Mouse (Mus musculus) ZHBTc4 (cell line): ENCODE measurements around the gene Fkbp15.

Experiments used
- DNase-seq: peaks from one replicate; pipeline ENCODE4 v3.0.0-alpha.2; 2011; ENCODE audit warnings: low read depth, low spot score

Gene Fkbp15

DNA sequence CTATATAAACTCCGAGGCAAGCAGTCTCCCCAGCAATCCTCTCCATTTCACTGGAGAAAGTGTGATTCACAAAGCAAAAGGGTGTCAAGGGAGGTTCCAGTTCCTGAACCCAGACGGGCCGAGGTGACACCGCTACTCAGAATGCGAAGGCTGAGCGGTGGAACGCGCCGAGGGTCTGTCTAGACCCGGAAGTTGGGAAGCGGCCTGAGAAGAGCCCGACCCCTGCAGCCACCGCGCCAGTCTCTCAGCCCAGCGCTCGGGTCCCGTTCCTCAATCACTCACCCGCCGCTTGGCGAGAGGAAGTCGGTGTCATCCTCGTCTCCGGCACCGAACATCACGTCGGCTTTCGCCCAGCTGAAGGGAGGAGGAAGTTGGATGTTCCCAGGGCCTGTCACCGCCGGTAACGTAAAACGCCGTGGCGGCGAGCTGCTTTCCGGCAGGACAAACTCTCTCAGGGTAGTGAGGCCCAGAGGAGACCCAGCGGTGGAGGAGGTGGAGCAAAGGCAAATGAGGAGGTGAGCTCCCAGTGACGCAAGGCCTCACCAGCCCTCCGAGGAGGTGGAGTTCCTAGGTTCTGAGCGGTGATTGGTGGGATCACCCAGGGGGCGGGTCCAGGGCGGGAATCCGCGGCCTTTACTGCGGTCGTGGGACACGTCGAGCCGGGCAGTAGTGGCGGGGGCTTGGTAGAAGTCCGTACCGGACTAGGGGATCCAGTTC, at the start of gene Fkbp15, which contains the start of gene Slc31a1:
Gene Fkbp15 (minus strand): TSS at position 461 of the 717 bp plus-strand sequence.
Gene Slc31a1 (plus strand): TSS at position 640 of the 717 bp plus-strand sequence.
- DNase-seq: peak; percentile 99

DNA sequence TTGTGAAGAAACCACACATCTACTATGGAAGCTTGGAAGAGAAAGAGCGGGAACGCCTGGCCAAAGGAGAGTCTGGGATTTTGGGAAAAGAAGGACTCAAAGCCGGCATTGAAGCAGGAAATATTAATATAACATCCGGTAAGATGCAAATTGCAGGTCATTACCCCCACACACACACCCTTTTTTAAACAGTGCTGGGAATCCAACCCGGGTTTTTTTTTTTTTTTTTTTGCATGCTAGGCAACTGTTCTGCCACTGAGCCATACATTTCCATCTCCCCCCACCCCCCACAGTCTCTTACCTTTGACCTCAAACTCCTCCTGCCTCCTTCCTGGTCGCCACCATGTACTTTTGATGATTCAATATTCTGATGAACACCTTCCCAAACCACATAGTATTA, 49.3 kb upstream of the Fkbp15 start:
- DNase-seq: peak; percentile 23

DNA sequence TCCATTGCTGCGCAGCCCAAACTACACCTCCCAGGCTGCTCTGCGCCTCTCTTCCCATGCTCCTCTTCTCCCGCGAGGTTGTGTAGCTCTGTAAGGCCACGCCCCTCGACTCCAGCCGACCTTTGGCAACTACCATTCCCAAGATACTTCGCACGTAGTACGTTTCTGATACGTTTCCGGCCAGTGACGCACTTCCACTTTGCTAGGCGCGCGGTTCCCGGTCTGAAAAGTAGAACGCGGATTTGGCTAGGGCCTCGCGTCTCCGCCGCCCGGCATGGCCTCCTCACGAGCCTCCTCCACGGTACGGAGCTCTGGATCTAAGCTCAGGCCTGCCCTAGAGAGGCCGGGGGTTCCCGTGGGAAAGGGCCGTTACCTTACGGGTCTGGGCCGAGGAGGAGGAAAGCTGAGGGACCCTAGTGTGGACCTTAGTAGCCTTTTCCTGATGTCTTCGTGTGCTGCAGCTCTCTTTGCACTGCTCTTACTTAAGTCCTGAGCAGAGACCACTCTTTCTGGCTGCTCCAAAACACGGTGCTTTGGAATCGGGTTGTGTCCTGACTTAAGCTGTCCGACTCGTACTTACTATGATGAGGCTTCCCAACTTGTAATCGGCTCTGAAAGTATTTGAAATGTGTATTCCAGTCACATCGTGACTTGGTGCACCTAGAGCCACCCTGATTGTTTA, 48.4 kb upstream of the Fkbp15 start, which contains the start of the genes Cdc26 and Prpf4:
Gene Cdc26 (minus strand): TSS at position 42 of the 682 bp plus-strand sequence.
Gene Prpf4 (plus strand): TSS at position 197 of the 682 bp plus-strand sequence.
- peak; percentile 100 for DNase-seq

DNA sequence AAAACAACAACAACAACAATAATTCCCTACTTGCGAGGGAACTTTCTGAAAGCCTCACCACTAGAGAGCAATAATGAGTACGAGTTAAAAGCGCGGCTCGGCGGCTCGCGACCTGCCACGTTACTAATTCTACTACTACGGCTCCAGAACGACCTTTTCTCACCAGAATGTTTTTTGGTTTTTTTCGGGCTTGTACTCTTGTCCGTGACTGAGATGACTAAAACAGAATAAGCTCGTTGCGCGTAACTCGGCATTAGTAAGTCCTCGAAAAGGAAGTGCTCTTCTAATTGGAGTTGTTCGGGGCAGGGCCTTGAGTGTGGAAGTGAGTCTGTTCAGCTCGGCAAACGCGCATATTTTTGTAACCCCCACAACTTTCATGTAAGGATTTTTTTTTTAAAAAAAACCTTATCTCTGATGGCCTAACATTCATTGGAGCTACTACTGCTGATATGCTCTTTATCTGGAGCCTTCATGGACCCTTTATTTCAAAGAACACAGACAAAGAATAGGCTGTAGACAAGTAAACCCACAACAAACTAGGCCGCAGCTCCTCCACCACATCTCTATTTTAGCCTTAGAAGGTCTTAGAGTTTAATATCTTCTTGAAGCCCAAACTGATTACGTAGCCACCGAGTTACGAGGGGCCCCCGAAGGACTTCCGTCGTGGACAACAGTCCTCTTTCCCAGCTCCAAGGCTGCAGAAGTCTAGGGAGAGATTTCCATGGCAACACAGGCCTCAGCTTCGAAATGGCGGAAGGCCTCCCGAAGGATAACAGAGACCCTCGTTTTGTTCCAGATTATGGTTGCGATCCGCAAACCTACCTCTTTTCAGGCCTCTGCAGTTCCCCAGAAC, 47.6 kb upstream of the Fkbp15 start:
- peak; percentile 78 for DNase-seq

DNA sequence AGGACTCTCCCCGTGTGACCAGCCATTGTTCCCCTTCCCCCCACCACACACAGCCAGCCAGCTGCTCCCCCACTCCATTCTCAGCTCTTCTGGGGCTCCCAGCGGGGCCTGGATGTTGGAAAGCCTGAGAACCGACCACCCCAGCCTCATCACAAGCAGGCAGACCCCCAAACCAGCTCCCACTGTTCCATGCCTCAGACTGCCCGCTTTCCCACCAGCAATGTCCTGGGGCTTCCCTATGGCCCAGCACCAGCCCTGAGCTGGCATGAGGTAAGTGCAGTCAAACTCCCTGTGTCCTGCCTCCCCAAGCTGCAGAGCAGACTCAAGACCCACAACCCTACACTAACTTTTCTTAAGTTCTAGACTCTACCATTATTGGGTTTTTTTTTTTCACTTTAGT, 45.8 kb upstream of the Fkbp15 start:
- no peak for DNase-seq

DNA sequence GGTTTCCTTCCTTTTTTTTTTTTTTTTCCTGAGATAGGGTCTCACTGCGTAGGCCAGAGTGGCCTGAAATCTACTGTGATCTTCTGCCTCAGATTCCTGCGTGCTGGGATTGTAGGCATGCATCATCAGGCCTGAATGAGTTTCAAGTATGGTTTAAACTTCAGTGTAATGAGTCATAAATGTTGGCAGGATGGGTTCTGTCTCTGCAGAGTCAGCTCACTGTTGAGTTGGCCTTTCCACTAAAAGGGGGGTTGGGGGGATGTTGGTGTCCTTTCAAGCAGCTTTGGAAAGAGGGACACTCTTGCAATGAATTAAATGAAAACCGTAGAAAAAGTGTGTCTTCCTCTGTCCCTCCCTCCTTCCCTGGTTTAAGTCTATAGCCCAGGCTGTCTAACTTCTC, 38.6 kb upstream of the Fkbp15 start:
- DNase-seq: no peak

DNA sequence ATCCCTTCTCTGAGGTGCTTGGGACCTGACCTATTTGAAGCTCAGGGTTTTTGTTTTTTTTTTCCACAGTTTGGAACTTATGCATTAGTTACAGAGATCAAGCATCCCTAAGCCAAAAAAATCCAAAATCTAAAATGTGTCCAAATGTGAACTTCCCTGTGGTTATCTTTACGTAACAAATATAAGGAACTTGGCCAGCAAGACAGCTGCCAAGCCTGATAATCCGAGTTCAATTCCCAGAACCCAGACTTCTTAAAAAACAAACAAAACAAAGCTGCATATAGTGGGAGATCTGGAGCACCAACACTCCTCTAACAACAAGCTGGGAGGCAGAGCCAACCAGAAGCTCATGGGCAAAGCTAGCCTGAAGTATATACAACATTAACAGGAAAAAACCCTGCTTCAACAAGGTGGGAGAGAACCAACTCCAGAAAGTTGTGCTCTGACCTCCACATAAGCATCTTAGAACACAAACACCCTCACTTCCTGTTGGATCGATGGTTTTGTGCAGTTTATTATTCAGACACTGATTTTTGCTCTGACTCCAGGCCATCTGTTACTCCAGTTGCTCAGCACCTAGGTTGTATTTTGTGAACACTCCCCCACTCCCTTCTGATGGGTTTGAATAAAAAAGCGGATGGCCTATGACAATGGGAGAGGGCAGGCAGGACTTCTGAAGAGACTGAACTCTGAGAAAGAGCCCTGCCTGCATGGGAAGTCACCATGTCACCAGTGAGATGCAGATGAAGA, 37.4 kb upstream of the Fkbp15 start:
- DNase-seq: no peak

DNA sequence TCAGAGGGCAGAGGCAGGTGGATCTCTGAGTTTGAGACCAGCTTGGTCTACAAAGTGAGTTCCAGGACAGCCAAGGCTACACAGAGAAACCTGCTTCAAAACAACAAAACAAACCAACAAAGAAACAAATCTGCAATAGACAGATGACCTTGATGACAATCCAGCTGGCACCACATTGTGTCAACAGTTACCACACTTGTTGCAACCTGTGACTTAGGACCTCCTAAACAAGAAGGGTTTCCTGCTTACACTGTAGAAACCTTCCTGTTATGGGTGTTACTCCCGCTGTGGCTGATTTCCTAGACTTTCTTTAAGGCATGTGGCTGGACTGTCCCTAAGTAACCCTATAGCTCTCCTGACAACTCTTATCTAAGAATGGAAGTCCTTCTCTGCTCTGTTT, 35.5 kb upstream of the Fkbp15 start:
- no peak for DNase-seq

DNA sequence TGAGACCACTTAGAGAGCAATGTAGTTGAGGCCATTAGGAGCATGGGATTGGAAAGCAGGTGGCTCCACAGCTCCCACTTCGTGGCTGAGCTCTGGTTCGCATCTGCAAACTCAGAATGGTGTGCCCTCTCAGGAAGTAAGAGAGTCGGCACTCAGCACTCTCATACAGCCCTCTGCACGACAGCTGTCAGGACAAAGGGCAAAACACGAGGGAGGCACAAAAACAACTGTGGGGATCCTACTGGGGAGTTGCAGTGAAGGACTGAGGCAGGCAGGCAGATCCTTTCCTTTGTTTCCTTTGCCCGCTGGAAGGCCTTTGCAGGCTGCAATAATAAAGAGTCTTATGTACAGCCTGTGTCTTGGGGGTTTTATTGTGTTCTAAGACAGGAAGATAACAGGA, 33.1 kb upstream of the Fkbp15 start:
- no peak for DNase-seq

DNA sequence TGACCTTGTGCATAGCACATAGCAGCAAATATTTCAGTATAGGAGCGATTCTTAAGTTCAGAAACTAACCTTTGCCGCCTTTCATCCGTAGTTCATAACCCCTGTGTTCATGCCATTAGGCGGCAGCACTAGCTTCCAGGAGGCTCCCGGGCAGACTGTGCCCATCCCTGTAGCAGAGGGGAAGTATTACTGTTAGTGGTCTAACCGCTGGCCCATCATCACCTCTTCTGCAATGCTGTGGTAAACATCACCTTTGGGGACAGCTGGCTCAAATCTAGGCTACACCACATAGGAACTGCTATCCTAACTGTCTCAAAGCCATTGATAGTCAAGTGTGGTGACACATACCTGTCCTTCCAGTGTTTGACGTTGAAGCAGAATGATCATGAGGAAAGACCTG, 31.5 kb upstream of the Fkbp15 start:
- no peak for DNase-seq

DNA sequence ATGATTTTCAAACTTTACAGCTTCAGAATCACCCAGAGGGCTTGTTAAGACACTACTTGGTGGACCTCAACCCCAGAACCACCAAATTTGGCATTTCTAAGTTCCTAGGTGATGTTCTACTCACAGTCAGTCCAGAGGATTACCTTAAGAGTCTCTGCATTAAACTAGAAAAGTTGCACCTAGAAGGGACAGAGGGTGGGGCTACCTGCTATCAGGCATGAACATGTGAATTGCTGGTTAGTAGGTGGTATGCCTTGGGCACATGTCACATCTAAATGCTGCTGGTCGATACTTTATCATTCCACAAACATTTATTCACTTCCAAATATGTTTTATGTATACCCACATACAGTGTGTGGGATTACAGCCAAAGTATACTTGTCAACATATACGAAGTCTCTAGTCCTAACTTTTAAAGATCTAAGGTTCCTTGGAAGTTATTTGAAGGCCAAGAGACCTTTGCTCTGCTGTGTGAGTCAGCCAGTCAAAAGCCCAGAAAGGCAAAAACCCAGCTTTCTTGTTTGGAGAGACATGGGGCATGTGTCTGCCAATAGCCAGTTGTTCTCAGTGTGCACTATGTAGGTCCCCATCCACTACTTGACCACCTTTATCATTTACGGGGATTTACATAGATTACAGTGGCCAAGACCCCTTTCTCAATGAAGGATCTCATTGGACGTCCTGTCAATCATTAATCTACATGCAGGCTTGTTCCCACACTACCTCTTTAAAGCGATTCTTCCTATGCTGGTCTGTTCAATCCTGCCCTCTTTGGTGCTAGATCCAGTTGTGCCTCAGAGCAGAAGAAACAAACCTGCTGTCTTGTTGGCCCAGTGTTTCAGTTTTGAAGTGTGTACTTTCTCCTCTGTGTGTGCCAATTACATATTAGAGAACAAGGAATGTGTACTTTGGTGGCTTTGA, 29.5 kb upstream of the Fkbp15 start:
- no peak for DNase-seq

DNA sequence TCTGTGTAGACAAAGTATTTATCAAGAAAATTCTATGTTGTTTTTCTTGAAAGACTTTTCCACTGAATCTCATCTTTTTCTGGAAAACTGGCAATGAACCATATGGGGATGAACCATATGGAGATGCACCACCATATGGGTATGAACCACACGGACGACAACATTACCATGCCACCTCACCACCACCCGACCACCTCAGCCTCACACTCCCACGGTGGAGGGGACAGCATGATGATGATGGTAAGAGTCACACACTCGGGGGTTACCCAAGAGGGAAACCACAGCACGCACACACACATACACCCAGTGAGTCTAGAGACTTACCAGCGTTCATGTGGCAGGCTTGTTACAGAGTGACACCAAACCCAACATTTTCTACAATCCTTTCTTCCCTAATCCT, 25.1 kb upstream of the Fkbp15 start:
- no peak for DNase-seq

DNA sequence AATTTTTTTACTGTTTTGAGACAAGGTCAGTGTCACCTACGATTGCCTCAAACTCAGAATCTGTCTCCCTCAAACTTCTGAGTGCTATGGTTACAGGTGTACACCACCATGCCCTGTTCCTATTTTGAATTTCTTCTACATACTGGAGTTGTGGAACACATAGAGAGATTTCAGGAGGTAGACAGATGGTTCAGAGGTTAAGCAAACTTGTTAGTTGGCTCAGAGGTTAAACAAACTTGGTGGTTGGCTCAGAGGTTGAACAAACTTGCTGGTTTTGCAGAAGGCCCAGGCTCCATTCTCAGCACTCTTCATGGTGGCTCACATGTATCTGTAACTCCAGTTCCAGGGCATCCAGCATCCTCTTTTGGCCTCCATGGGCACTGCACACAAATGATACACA, 23.8 kb upstream of the Fkbp15 start:
- DNase-seq: no peak

DNA sequence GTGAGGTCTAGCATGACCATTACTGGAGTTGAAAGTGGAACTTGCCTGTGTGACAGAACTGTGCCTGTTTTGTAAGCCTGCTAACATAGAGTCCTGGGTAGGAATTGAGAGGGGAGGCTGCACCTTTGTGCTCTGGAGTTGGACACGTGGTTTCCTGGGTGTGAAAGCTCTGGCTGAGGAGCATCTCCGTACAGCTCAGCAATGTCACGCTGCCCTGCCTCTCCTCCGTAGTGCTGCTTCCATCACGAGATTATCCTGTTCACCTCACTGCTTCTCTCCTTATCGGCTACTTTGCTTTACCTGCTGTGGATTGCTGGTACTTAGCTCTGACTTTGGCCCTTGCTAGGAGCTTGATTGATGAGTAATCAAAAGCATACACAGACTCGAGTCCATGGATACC, 23.4 kb upstream of the Fkbp15 start:
- peak; percentile 25 for DNase-seq

DNA sequence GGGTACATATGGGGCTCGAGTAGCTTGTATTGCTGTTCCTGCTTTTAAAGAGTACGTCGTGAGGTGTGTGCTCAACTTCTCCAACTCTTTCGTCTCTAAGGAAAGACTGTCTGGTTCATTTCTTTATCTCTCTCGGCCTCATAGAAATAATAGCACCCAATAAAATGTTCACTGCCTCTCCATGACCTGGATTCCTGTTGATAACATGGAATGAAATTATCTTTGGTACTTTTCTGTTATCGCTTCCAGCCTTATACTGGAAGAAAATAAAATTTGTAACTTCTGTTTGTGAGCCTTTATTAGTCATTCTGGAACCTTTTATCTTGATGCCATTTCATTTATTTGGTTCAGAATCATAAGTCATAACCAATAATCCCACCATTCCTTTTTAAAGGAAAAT, 22.9 kb upstream of the Fkbp15 start:
- DNase-seq: no peak

DNA sequence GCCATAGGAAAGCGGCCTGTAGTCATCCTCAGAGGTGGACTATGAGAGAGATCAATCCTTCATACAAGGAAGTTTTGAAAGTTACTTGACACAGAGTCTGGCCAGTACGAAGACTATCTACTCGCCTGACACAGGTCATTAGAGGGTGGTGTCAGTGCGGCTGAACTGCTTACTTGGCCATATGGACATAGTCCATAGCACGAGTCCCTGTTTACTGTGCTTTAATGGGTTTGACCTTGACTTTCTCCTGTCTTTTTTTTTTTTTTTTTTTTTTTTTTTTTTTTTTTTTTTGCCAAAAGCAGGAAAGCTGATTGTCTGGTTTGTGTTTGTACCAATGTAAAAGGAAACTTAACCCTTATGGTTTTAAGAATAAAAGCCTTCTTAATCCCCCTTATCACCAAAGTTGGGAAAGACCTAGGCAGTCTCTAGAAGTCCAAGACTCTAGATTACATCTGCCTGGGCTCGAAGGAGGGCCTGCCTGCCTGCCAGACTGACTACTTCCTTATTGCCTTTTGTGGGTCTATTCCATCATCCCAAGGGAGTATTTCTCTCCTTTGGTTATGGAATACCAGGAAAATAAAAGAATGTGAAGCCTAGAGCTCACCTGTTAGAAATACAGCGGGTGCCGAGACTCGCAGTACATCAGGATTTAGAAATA, 19.5 kb upstream of the Fkbp15 start:
- DNase-seq: no peak

DNA sequence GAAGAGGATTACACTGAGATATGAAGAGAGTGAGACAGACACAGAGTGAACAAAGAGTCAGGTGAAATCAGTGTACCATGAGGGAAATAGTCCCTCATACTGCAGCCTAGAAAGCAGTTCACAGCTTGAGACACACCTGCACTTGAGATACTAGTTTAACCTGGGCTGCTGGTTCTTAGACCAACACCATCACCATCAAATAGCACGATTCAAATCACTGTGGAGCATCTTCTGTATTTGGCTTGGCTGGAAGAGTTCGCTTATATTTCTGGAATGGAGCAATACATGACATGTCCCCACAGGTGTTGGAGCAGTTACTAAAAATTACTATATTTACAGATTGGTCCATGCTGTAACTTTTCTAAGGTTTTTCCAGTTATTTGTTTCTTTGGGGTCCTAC, 15.8 kb upstream of the Fkbp15 start:
- DNase-seq: no peak

DNA sequence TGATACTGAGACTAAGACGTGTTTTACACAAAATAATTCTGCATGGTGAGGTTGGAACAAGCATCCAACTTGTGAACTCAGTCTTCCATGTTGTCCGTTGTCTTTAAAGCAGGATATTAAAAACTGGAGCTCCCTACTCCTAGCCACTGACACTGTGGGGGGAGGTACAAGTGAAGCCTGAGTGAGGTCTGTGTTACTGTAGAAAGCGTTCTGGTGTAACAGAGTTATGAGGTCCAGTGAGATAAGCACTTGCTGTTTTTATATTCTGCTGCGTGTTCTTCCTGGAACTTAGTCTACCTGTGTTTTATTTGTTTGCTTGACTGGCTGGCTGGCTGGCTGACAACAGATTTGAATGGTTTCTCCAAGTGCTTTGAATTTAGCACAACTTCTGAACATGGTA, 14.0 kb upstream of the Fkbp15 start:
- DNase-seq: no peak

DNA sequence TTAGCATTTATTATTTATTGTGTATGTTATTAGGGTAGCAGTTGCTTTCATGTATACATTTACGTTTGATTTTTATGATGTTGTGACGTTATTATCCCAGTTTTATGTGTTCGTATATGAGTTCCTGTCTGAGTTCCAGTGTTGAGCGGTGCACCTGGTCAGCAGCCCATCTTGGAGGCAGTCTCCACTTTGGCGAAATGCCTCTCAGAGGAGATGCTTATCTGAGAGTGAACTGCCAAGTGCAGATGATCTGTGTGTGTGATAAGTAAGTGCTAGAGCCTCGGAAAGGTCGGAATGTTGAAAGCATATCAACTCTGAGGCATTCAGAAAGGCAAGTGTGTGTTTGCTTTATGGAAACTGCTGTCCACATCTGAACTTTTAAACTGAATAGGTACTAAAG, 13.3 kb upstream of the Fkbp15 start:
- no peak for DNase-seq
